Mouse (Mus musculus) myocyte (in vitro differentiated cells): ENCODE measurements around the gene Sec24c. TPM values are rescaled to one million over a fixed set of nuclear protein-coding genes. Genes with fewer than 3 reads are reported as not detected.
A peak's percentile ranks its signal among the peaks of the same experiment; 100 is the strongest.

Experiments
- H3K27me3 ChIP-seq: one replicate; pipeline ENCODE4 v1.6.1; 2011; ENCODE audit not compliant: control insufficient read depth, insufficient read depth, insufficient read length
- H3K36me3 ChIP-seq: one replicate; pipeline ENCODE4 v1.6.1; 2011; ENCODE audit not compliant: control insufficient read depth, insufficient read depth
- H3K4me2 ChIP-seq: one replicate; pipeline ENCODE4 v1.6.1; 2011; ENCODE audit warnings: low read depth, control low read depth
- H3K4me3 ChIP-seq: one replicate; pipeline ENCODE4 v1.5.1; 2011; ENCODE audit warnings: mild to moderate bottlenecking, control low read depth, moderate library complexity
- H3K79me2 ChIP-seq: one replicate; pipeline ENCODE4 v1.6.1; 2011; ENCODE audit not compliant: control insufficient read depth, insufficient read depth
- H3ac ChIP-seq: one replicate; pipeline ENCODE4 v1.6.1; 2011; ENCODE audit not compliant: control insufficient read depth, insufficient read length
- CEBPB ChIP-seq: IDR thresholded peaks from 2 replicates; pipeline ENCODE4 v1.6.1; 2011; ENCODE audit warnings: mild to moderate bottlenecking, moderate library complexity; ENCODE audit not compliant: poor library complexity, insufficient read depth, severe bottlenecking
- E2F4 ChIP-seq: IDR thresholded peaks from one replicate; pipeline ENCODE4 v1.6.1; 2011; ENCODE audit warnings: mild to moderate bottlenecking, control low read depth, moderate library complexity; ENCODE audit not compliant: insufficient read depth
- MAX ChIP-seq: IDR thresholded peaks from one replicate; pipeline ENCODE4 v1.6.1; 2011; ENCODE audit warnings: low read depth, mild to moderate bottlenecking, control low read depth
- MYOD1 ChIP-seq, 3 experiments: IDR thresholded peaks; one replicate each; pipeline ENCODE4 v1.6.1; 2011; ENCODE audit warnings: control low read depth in 2 of 3, low read depth in 2 of 3, mild to moderate bottlenecking in 2 of 3, moderate library complexity in 1 of 3; ENCODE audit not compliant: insufficient read length in 2 of 3, control insufficient read depth in 1 of 3
- MYOG ChIP-seq, 3 experiments: IDR thresholded peaks; one replicate each; pipeline ENCODE4 v1.6.1; 2011; ENCODE audit warnings: control low read depth in 2 of 3, low read depth in 2 of 3, mild to moderate bottlenecking in 2 of 3; ENCODE audit not compliant: insufficient read length in 2 of 3, control insufficient read depth in 1 of 3, insufficient read depth in 1 of 3
- POLR2A ChIP-seq: IDR thresholded peaks from one replicate; pipeline ENCODE4 v1.6.1; 2011; ENCODE audit warnings: low read depth, mild to moderate bottlenecking, control low read depth, moderate library complexity; ENCODE audit not compliant: insufficient read length
- POLR2AphosphoS2 ChIP-seq: IDR thresholded peaks from one replicate; pipeline ENCODE4 v1.6.1; 2011; ENCODE audit warnings: low read depth, control low read depth; ENCODE audit not compliant: insufficient read length
- REST ChIP-seq: IDR thresholded peaks from one replicate; pipeline ENCODE4 v1.6.1; 2011; ENCODE audit warnings: mild to moderate bottlenecking, control low read depth, moderate library complexity; ENCODE audit not compliant: insufficient read depth, insufficient read length
- SRF ChIP-seq: IDR thresholded peaks from one replicate; pipeline ENCODE4 v1.6.1; 2011; ENCODE audit warnings: low read depth; ENCODE audit not compliant: control insufficient read depth, insufficient read length
- TCF12 ChIP-seq: IDR thresholded peaks from one replicate; pipeline ENCODE4 v1.6.1; 2011; ENCODE audit warnings: mild to moderate bottlenecking, control low read depth; ENCODE audit not compliant: poor library complexity, insufficient read depth, severe bottlenecking
- TCF3 ChIP-seq: IDR thresholded peaks from one replicate; pipeline ENCODE4 v1.6.1; 2011; ENCODE audit warnings: low read depth, control low read depth; ENCODE audit not compliant: insufficient read length
- USF1 ChIP-seq: IDR thresholded peaks from one replicate; pipeline ENCODE4 v1.6.1; 2011; ENCODE audit warnings: low read depth, mild to moderate bottlenecking, control low read depth, moderate library complexity
- polyA plus RNA-seq: library from polyadenylated mRNA; unstranded; fragments of >200 nt; fragmentation: generic; extraction: Trizol; gene quantifications from one replicate; pipeline ENCODE4 v1.2.1, GENCODE M21; 2012; ENCODE audit warnings: missing spikeins

Gene Sec24c
- polyA plus RNA-seq, 1 experiment, result 68.6 TPM

GRCm38 (mm10) chr14:20694884-20695760 is 21.0 kb downstream of the Sec24c start, which contains the start of gene Fut11:
Gene Fut11 (plus strand): TSS chr14:20694968.
- peak in 1 of 3 experiments; percentile 1 for TF ChIP-seq MYOG (IDR thresholded peaks at IDR 0.05; ENCODE audit: control insufficient read depth in 1 of 3, insufficient read depth in 1 of 3, insufficient read length in 2 of 3, low read depth in 2 of 3)
- peak in 1 of 3 experiments; percentile 20 for TF ChIP-seq MYOD1 (IDR thresholded peaks at IDR 0.05; ENCODE audit: control insufficient read depth in 1 of 3, insufficient read length in 2 of 3, low read depth in 2 of 3)
- no peak for TF ChIP-seq TCF3
- TF ChIP-seq REST, result no peak
- peak; percentile 91 for TF ChIP-seq POLR2AphosphoS2
- TF ChIP-seq USF1, result no peak
- no peak for TF ChIP-seq MAX
- no peak for TF ChIP-seq TCF12
- TF ChIP-seq SRF, result no peak
- no peak for TF ChIP-seq E2F4
- TF ChIP-seq POLR2A, result peak; percentile 84
- TF ChIP-seq CEBPB, result no peak
- Histone ChIP-seq H3K4me3 (peak within 1 kb of the TSS; percentile 40), H3K79me2 (peaks cover 48% of the 10 kb centered on the region), H3K36me3 (peaks cover 37% of the 10 kb centered on the region), H3K27me3 (no peaks in the 10 kb centered on the region), H3K4me2 (peak within 1 kb of the TSS; percentile 90), H3ac (peak within 1 kb of the TSS; percentile 99)

GRCm38 (mm10) chr14:20695761-20696520 is 21.8 kb downstream of the Sec24c start:
- Histone ChIP-seq H3K27me3 (no peaks in the 10 kb centered on the region), H3ac (peak overlapping the region; percentile 99), H3K36me3 (peaks cover 29% of the 10 kb centered on the region), H3K4me2 (peak overlapping the region; percentile 90), H3K4me3 (peak overlapping the region; percentile 40), H3K79me2 (peaks cover 56% of the 10 kb centered on the region)
- peak; percentile 37 for TF ChIP-seq POLR2AphosphoS2
- TF ChIP-seq SRF, result no peak

- TF ChIP-seq REST (no peak), MYOG (IDR thresholded peaks at IDR 0.05; ENCODE audit: control insufficient read depth in 1 of 3, insufficient read depth in 1 of 3, insufficient read length in 2 of 3, low read depth in 2 of 3) (no peak), USF1 (no peak), POLR2A (no peak), MYOD1 (IDR thresholded peaks at IDR 0.05; ENCODE audit: control insufficient read depth in 1 of 3, insufficient read length in 2 of 3, low read depth in 2 of 3) (no peak), MAX (no peak), TCF12 (no peak), TCF3 (no peak), CEBPB (no peak), SRF (no peak), E2F4 (no peak), POLR2AphosphoS2 (no peak)
- Histone ChIP-seq H3K79me2 (peaks cover 66% of the 10 kb centered on the region), H3K4me2 (peak overlapping the region; percentile 90), H3K27me3 (no peaks in the 10 kb centered on the region), H3K4me3 (peak overlapping the region; percentile 40), H3K36me3 (peaks cover 25% of the 10 kb centered on the region), H3ac (no peak overlapping the region)
Observed at GRCm38 (mm10) chr14:20696986-20697385, 22.9 kb downstream of the Sec24c start.

GRCm38 (mm10) chr14:20698515-20698914 is 24.4 kb downstream of the Sec24c start:
- Histone ChIP-seq H3K36me3 (peaks cover 10% of the 10 kb centered on the region), H3K4me2 (peak overlapping the region; percentile 90), H3K79me2 (peaks cover 74% of the 10 kb centered on the region), H3ac (no peak overlapping the region), H3K27me3 (no peaks in the 10 kb centered on the region), H3K4me3 (no peak overlapping the region)
- TF ChIP-seq E2F4 (no peak), MAX (no peak), POLR2AphosphoS2 (no peak), SRF (no peak), MYOD1 (IDR thresholded peaks at IDR 0.05; ENCODE audit: control insufficient read depth in 1 of 3, insufficient read length in 2 of 3, low read depth in 2 of 3) (no peak), POLR2A (no peak), REST (no peak), USF1 (no peak), TCF12 (no peak), MYOG (IDR thresholded peaks at IDR 0.05; ENCODE audit: control insufficient read depth in 1 of 3, insufficient read depth in 1 of 3, insufficient read length in 2 of 3, low read depth in 2 of 3) (no peak), TCF3 (no peak), CEBPB (no peak)
